9 mouse cellular contexts compared by ENCODE assay signal in genomic region chr15:99320168-99320674, GRCm38 (mm10). TPM values are rescaled to one million over a fixed set of nuclear protein-coding genes. Genes with fewer than 3 reads are reported as not detected.
A peak's percentile ranks its signal among the peaks of the same experiment; 100 is the strongest.
DNase-seq lines count a peak whose midpoint lies in the region; ATAC-seq and TF ChIP-seq lines count a peak whose summit lies in the region.
"Had no signal": no experiment of that assay in that cellular context is flagged by ENCODE, and none has a peak within 500 bp of the region (broad histone marks: within the 10 kb centered on the region; RNA-seq: fewer than 3 reads in every experiment).

No protein-coding gene starts in this region.

- H3K27ac ChIP-seq in forebrain, embryonic 14.5 days (ENCODE audit: low read depth, low read length): peak overlapping the region; percentile 21; the same call in 1 of the 2 replicates
- H3K27ac ChIP-seq in forebrain, embryonic 11.5 days (ENCODE audit: low read depth, low read length): no peak overlapping the region
- peak overlapping the region; percentile 82 for H3K27ac ChIP-seq in kidney, adult 2 months (ENCODE audit: insufficient read depth, low read depth, low read length)
- H3K27ac ChIP-seq in midbrain, embryonic 14.5 days (replicated peaks; ENCODE audit: low read depth, low read length): 0 out of 2 replicates have a peak overlapping the region, but pooled peaks have one; percentile 14
- H3K27ac ChIP-seq in midbrain, embryonic 13.5 days: no peak overlapping the region
- H3K27ac ChIP-seq: liver, embryonic 13.5 days had no signal

- no peak overlapping the region for H3K4me3 ChIP-seq in forebrain, embryonic 14.5 days (ENCODE audit: low read depth, low read length)
- no peak overlapping the region for H3K4me3 ChIP-seq in forebrain, embryonic 11.5 days (ENCODE audit: low read depth, low read length)
- H3K4me3 ChIP-seq in kidney, adult 2 months (ENCODE audit: insufficient read depth, low read depth, low read length): no peak overlapping the region
- no peak overlapping the region for H3K4me3 ChIP-seq in midbrain, embryonic 14.5 days (replicated peaks; ENCODE audit: low read depth, low read length)
- H3K4me3 ChIP-seq in midbrain, embryonic 13.5 days (replicated peaks): no peak overlapping the region
- H3K4me3 ChIP-seq: liver, embryonic 13.5 days had no signal

- 88% methylated on average over 10 of the region's 10 CpGs for WGBS in forebrain, embryonic 14.5 days
- 86% methylated on average over 10 of the region's 10 CpGs for WGBS in forebrain, embryonic 11.5 days
- 64% methylated on average over 10 of the region's 10 CpGs for WGBS in kidney, adult 2 months
- 86% methylated on average over 10 of the region's 10 CpGs for WGBS in midbrain, embryonic 14.5 days
- WGBS in midbrain, embryonic 13.5 days: 82% methylated on average over 10 of the region's 10 CpGs

- H3K9me3 ChIP-seq in forebrain, embryonic 14.5 days (replicated peaks; ENCODE audit: control insufficient read depth, low read length): no peaks in the 10 kb centered on the region
- H3K9me3 ChIP-seq in forebrain, embryonic 11.5 days (ENCODE audit: control insufficient read depth, low read length): no peaks in the 10 kb centered on the region
- H3K9me3 ChIP-seq in midbrain, embryonic 14.5 days (ENCODE audit: control insufficient read depth, low read length): no peaks in the 10 kb centered on the region
- H3K9me3 ChIP-seq in midbrain, embryonic 13.5 days: no peaks in the 10 kb centered on the region
- H3K9me3 ChIP-seq: liver, embryonic 13.5 days had no signal

- TF ChIP-seq POLR2A in kidney, adult 2 months (IDR thresholded peaks at IDR 0.05; ENCODE audit: low read depth, low read length): no peak

- no peak overlapping the region for H3K9ac ChIP-seq in forebrain, embryonic 14.5 days (ENCODE audit: low read length)
- no peak overlapping the region for H3K9ac ChIP-seq in forebrain, embryonic 11.5 days (ENCODE audit: low read length)
- no peak overlapping the region for H3K9ac ChIP-seq in midbrain, embryonic 14.5 days (replicated peaks; ENCODE audit: low read length)
- no peak overlapping the region for H3K9ac ChIP-seq in midbrain, embryonic 13.5 days (replicated peaks)
- H3K9ac ChIP-seq: liver, embryonic 13.5 days had no signal

- no peak for TF ChIP-seq CTCF in kidney, adult 2 months (conservative IDR thresholded peaks at IDR 0.05; ENCODE audit: insufficient read depth, insufficient read length, low read depth, low read length)

- H3K36me3 ChIP-seq in forebrain, embryonic 14.5 days (ENCODE audit: control insufficient read depth, insufficient read depth, low read length): peaks cover 94% of the 10 kb centered on the region
- peaks cover 7% of the 10 kb centered on the region; the same call in 1 of the 2 replicates for H3K36me3 ChIP-seq in forebrain, embryonic 11.5 days (ENCODE audit: control insufficient read depth, insufficient read depth, low read length)
- no peaks in the 10 kb centered on the region for H3K36me3 ChIP-seq in kidney, adult 2 months (ENCODE audit: control insufficient read depth, insufficient read depth, low read length)
- peaks cover 93% of the 10 kb centered on the region for H3K36me3 ChIP-seq in midbrain, embryonic 14.5 days (ENCODE audit: control insufficient read depth, insufficient read depth, low read length)
- peaks cover 93% of the 10 kb centered on the region for H3K36me3 ChIP-seq in midbrain, embryonic 13.5 days

- H3K4me2 ChIP-seq in forebrain, embryonic 14.5 days (ENCODE audit: low read length): no peak overlapping the region
- no peak overlapping the region for H3K4me2 ChIP-seq in forebrain, embryonic 11.5 days (ENCODE audit: low read depth, low read length, severe bottlenecking)
- H3K4me2 ChIP-seq in midbrain, embryonic 14.5 days (ENCODE audit: low read length): no peak overlapping the region
- H3K4me2 ChIP-seq in midbrain, embryonic 13.5 days (replicated peaks): no peak overlapping the region
- H3K4me2 ChIP-seq: liver, embryonic 13.5 days had no signal

- no peak for DNase-seq in forebrain, embryonic 14.5 days (ENCODE audit: low spot score)
- DNase-seq in forebrain, embryonic 11.5 days (ENCODE audit: low spot score): no peak
- DNase-seq in kidney, adult 2 months: no peak
- DNase-seq in kidney, adult 18-20 months: no peak
- DNase-seq in midbrain, embryonic 14.5 days: no peak
- no peak for DNase-seq in MN1 (ENCODE audit: low spot score)
- no peak for DNase-seq in cerebellum, postnatal 10 days
- DNase-seq: liver, embryonic 13.5 days had no signal

- H3K4me1 ChIP-seq in forebrain, embryonic 14.5 days (ENCODE audit: control insufficient read depth, insufficient read depth, low read length): no peaks in the 10 kb centered on the region
- H3K4me1 ChIP-seq in forebrain, embryonic 11.5 days (replicated peaks; ENCODE audit: control insufficient read depth, insufficient read depth, low read length): no peaks in the 10 kb centered on the region
- 0 out of 2 replicates have a peak, but pooled peaks cover 5% of the 10 kb centered on the region for H3K4me1 ChIP-seq in kidney, adult 2 months (ENCODE audit: control insufficient read depth, insufficient read depth, low read length)
- no peaks in the 10 kb centered on the region for H3K4me1 ChIP-seq in midbrain, embryonic 14.5 days (ENCODE audit: control insufficient read depth, insufficient read depth, low read length)
- H3K4me1 ChIP-seq in midbrain, embryonic 13.5 days (replicated peaks): no peaks in the 10 kb centered on the region

- no peak for ATAC-seq in forebrain, embryonic 14.5 days
- ATAC-seq in forebrain, embryonic 11.5 days (replicated peaks; ENCODE audit: low FRiP score): no peak
- ATAC-seq in midbrain, embryonic 14.5 days (ENCODE audit: low FRiP score, low TSS enrichment): no peak
- no peak for ATAC-seq in midbrain, embryonic 13.5 days

- no peaks in the 10 kb centered on the region for H3K27me3 ChIP-seq in forebrain, embryonic 14.5 days (replicated peaks; ENCODE audit: control insufficient read depth, insufficient read depth, low read length)
- no peaks in the 10 kb centered on the region for H3K27me3 ChIP-seq in forebrain, embryonic 11.5 days (ENCODE audit: control insufficient read depth, insufficient read depth, low read length)
- H3K27me3 ChIP-seq in kidney, adult 2 months (replicated peaks; ENCODE audit: control insufficient read depth, insufficient read depth, low read length): no peaks in the 10 kb centered on the region
- H3K27me3 ChIP-seq in midbrain, embryonic 14.5 days (ENCODE audit: control insufficient read depth, insufficient read depth, low read length): no peaks in the 10 kb centered on the region
- H3K27me3 ChIP-seq in midbrain, embryonic 13.5 days: no peaks in the 10 kb centered on the region
- H3K27me3 ChIP-seq: liver, embryonic 13.5 days had no signal

RNA-seq across cellular contexts. Expression of gene Fam186b, which starts 24.5 kb away (rescaled TPM):
- 0.11 and 0.52 TPM in 2 replicates for polyA plus RNA-seq in forebrain, embryonic 14.5 days (2014; fragmentation: Nextera tagmentation; extraction: Ambion mirVana)
- polyA plus RNA-seq in forebrain, embryonic 11.5 days (2014; fragmentation: Nextera tagmentation; extraction: Ambion mirVana): 0.15 and 0.36 TPM in 2 replicates
- 0.13 and 0.24 TPM in 2 replicates for polyA plus RNA-seq in kidney, adult 2 months (2012; rRNA removed)
- 0.74 and 1.3 TPM in 2 replicates for polyA plus RNA-seq in midbrain, embryonic 14.5 days (2014; fragmentation: Nextera tagmentation; extraction: Ambion mirVana)
- 0.35 TPM in 2 replicates for polyA plus RNA-seq in midbrain, embryonic 13.5 days (2015; fragmentation: Nextera tagmentation; extraction: Ambion mirVana)
- polyA plus RNA-seq: liver, embryonic 13.5 days had no signal

RNA-seq across cellular contexts. Expression of gene Prpf40b, which starts 25.3 kb away (rescaled TPM):
- 57.2 and 81.8 TPM in 2 replicates for polyA plus RNA-seq in forebrain, embryonic 14.5 days (2014; fragmentation: Nextera tagmentation; extraction: Ambion mirVana)
- polyA plus RNA-seq in forebrain, embryonic 11.5 days (2014; fragmentation: Nextera tagmentation; extraction: Ambion mirVana): 62.4 and 69.0 TPM in 2 replicates
- polyA plus RNA-seq in kidney, adult 2 months (2012; rRNA removed): 48.0 and 59.4 TPM in 2 replicates
- 100 and 105 TPM in 2 replicates for polyA plus RNA-seq in midbrain, embryonic 14.5 days (2014; fragmentation: Nextera tagmentation; extraction: Ambion mirVana)
- polyA plus RNA-seq in midbrain, embryonic 13.5 days (2015; fragmentation: Nextera tagmentation; extraction: Ambion mirVana): 115 and 125 TPM in 2 replicates

RNA-seq across cellular contexts. Expression of gene Fmnl3, which starts 50.1 kb away (rescaled TPM):
- polyA plus RNA-seq in forebrain, embryonic 14.5 days (2014; fragmentation: Nextera tagmentation; extraction: Ambion mirVana): 3.9 and 5.6 TPM in 2 replicates
- 14.3 and 17.0 TPM in 2 replicates for polyA plus RNA-seq in forebrain, embryonic 11.5 days (2014; fragmentation: Nextera tagmentation; extraction: Ambion mirVana)
- 26.8 and 26.9 TPM in 2 replicates for polyA plus RNA-seq in kidney, adult 2 months (2012; rRNA removed)
- 6.1 and 7.5 TPM in 2 replicates for polyA plus RNA-seq in midbrain, embryonic 14.5 days (2014; fragmentation: Nextera tagmentation; extraction: Ambion mirVana)
- polyA plus RNA-seq in midbrain, embryonic 13.5 days (2015; fragmentation: Nextera tagmentation; extraction: Ambion mirVana): 8.5 and 8.7 TPM in 2 replicates

Comparison
In these comparisons a context has a peak if more than half of its experiments do, and no peak if none do; other contexts are left out.
1. H3K27ac ChIP-seq: peak in forebrain, embryonic 14.5 days (single experiment), kidney, adult 2 months (single experiment) and midbrain, embryonic 14.5 days (single experiment); none in forebrain, embryonic 11.5 days (single experiment) and midbrain, embryonic 13.5 days (single experiment).